Mouse (Mus musculus) embryonic facial prominence, embryonic 12.5 days (tissue): ENCODE measurements around the gene Gipc3. TPM values are rescaled to one million over a fixed set of nuclear protein-coding genes. Genes with fewer than 3 reads are reported as not detected.

Experiments
- ATAC-seq: fragments of 200-750 bp; cut with Nextera tagmentation; 2 replicates; pipeline ENCODE4 v1.8.0; 2017; ENCODE audit not compliant: insufficient number of reproducible peaks, insufficient read depth, low FRiP score, low TSS enrichment
- H3K27ac ChIP-seq: fragments of 300-500 bp; sonication (generic); 2 replicates; pipeline ENCODE4 v1.5.1; 2016; ENCODE audit warnings: mild to moderate bottlenecking
- H3K27me3 ChIP-seq: fragments of 300-500 bp; sonication (generic); 2 replicates; pipeline ENCODE4 v1.6.1; 2016; ENCODE audit warnings: mild to moderate bottlenecking, moderate library complexity
- H3K36me3 ChIP-seq: fragments of 300-500 bp; sonication (generic); 2 replicates; pipeline ENCODE4 v1.6.1; 2016; ENCODE audit warnings: mild to moderate bottlenecking
- H3K4me1 ChIP-seq: fragments of 300-500 bp; sonication (generic); 2 replicates; pipeline ENCODE4 v1.6.1; 2016
- H3K4me2 ChIP-seq: fragments of 300-500 bp; sonication (generic); replicated peaks from 2 replicates; pipeline ENCODE4 v1.6.1; 2016; ENCODE audit warnings: mild to moderate bottlenecking, moderate library complexity
- H3K4me3 ChIP-seq: fragments of 300-500 bp; sonication (generic); 2 replicates; pipeline ENCODE4 v1.5.1; 2016; ENCODE audit warnings: mild to moderate bottlenecking
- H3K9ac ChIP-seq: fragments of 300-500 bp; sonication (generic); 2 replicates; pipeline ENCODE4 v1.6.1; 2016; ENCODE audit warnings: mild to moderate bottlenecking, moderate library complexity
- H3K9me3 ChIP-seq: fragments of 300-500 bp; sonication (generic); 2 replicates; pipeline ENCODE4 v1.6.1; 2016; ENCODE audit warnings: mild to moderate bottlenecking, moderate library complexity
- WGBS: fragments of 180-500 bp; shearing (Covaris S2); methylation state at CpG from one replicate; pipeline ENCODE4 v1.1.7; 2016; 5-methylcytosine and 5-hydroxymethylcytosine counted together
- polyA plus RNA-seq: library from polyadenylated mRNA; unstranded; fragments of >200 nt; fragmentation: Nextera tagmentation; extraction: Ambion mirVana; gene quantifications from 2 replicates; pipeline ENCODE4 v1.2.1, GENCODE M21; 2016

The Gipc3 gene
- polyA plus RNA-seq, 1 experiment from 2014 or later = not detected

- no peak overlapping the region for H3K27ac ChIP-seq
- H3K36me3 ChIP-seq = peaks cover 55% of the 10 kb centered on the region
- H3K4me1 ChIP-seq = peaks cover 22% of the 10 kb centered on the region
Measured at GRCm38 (mm10) chr10:81326858-81327257, 16.2 kb downstream of the Gipc3 start.

GRCm38 (mm10) chr10:81325781-81326180, 17.3 kb downstream of the Gipc3 start:
- H3K27ac ChIP-seq = peak overlapping the region; percentile 30; the same call in 1 of the 2 replicates
- WGBS = 94% methylated on average over 18 of the region's 18 CpGs

More at GRCm38 (mm10) chr10:81326858-81327257, 16.2 kb downstream of the Gipc3 start:
- Histone ChIP-seq H3K4me3 (no peak overlapping the region), H3K9ac (peak overlapping the region; percentile 12; the same call in 1 of the 2 replicates), H3K9me3 (no peaks in the 10 kb centered on the region), H3K4me2 (no peak overlapping the region), H3K27me3 (peaks cover 5% of the 10 kb centered on the region; the same call in 1 of the 2 replicates)
- no peak for ATAC-seq
- WGBS = 75% methylated on average over 6 of the region's 6 CpGs

GRCm38 (mm10) chr10:81325176-81325575, 17.9 kb downstream of the Gipc3 start:
- WGBS = 93% methylated on average over 21 of the region's 21 CpGs
- no peak for ATAC-seq
- Histone ChIP-seq H3K4me2 (no peak overlapping the region), H3K9me3 (no peaks in the 10 kb centered on the region), H3K4me3 (no peak overlapping the region), H3K36me3 (peaks cover 55% of the 10 kb centered on the region), H3K4me1 (peaks cover 25% of the 10 kb centered on the region), H3K27me3 (no peaks in the 10 kb centered on the region), H3K27ac (no peak overlapping the region), H3K9ac (no peak overlapping the region)

More at GRCm38 (mm10) chr10:81325781-81326180, 17.3 kb downstream of the Gipc3 start:
- no peaks in the 10 kb centered on the region for H3K27me3 ChIP-seq
- H3K9me3 ChIP-seq = no peaks in the 10 kb centered on the region
- peaks cover 25% of the 10 kb centered on the region for H3K4me1 ChIP-seq
- no peak overlapping the region for H3K4me2 ChIP-seq
- no peak overlapping the region for H3K9ac ChIP-seq
- ATAC-seq = no peak
- no peak overlapping the region for H3K4me3 ChIP-seq
- H3K36me3 ChIP-seq = peaks cover 55% of the 10 kb centered on the region

- Histone ChIP-seq H3K27ac (no peak overlapping the region), H3K9me3 (no peaks in the 10 kb centered on the region), H3K4me2 (no peak overlapping the region), H3K4me1 (peaks cover 26% of the 10 kb centered on the region), H3K9ac (no peak overlapping the region), H3K36me3 (peaks cover 55% of the 10 kb centered on the region), H3K4me3 (no peak overlapping the region), H3K27me3 (no peaks in the 10 kb centered on the region)
- WGBS = 96% methylated on average over 18 of the region's 18 CpGs
- no peak for ATAC-seq
Measured at GRCm38 (mm10) chr10:81323791-81324530, 19.1 kb downstream of the Gipc3 start.

- Histone ChIP-seq H3K4me1 (peaks cover 27% of the 10 kb centered on the region), H3K36me3 (peaks cover 62% of the 10 kb centered on the region)
Measured at GRCm38 (mm10) chr10:81323141-81323775, 19.8 kb downstream of the Gipc3 start.

GRCm38 (mm10) chr10:81322444-81322843, 20.6 kb downstream of the Gipc3 start:
- Histone ChIP-seq H3K9ac (no peak overlapping the region), H3K4me2 (peak overlapping the region; percentile 82), H3K36me3 (peaks cover 67% of the 10 kb centered on the region), H3K9me3 (no peaks in the 10 kb centered on the region), H3K27me3 (no peaks in the 10 kb centered on the region), H3K4me1 (peaks cover 24% of the 10 kb centered on the region), H3K4me3 (0 out of 2 replicates have a peak overlapping the region, but pooled peaks have one; percentile 84), H3K27ac (no peak overlapping the region)
- WGBS = 96% methylated on average over 27 of the region's 27 CpGs
- ATAC-seq = no peak

More at GRCm38 (mm10) chr10:81323141-81323775, 19.8 kb downstream of the Gipc3 start:
- no peak for ATAC-seq
- H3K27ac ChIP-seq = no peak overlapping the region
- no peak overlapping the region for H3K9ac ChIP-seq
- H3K27me3 ChIP-seq = no peaks in the 10 kb centered on the region
- H3K9me3 ChIP-seq = no peaks in the 10 kb centered on the region
- WGBS = 92% methylated on average over 23 of the region's 23 CpGs
- H3K4me2 ChIP-seq = no peak overlapping the region
- H3K4me3 ChIP-seq = no peak overlapping the region

- 4% methylated on average over 20 of the region's 20 CpGs for WGBS
- H3K9ac ChIP-seq = peak overlapping the region; percentile 82
- H3K4me1 ChIP-seq = peaks cover 34% of the 10 kb centered on the region
- peak overlapping the region; percentile 84 for H3K4me3 ChIP-seq
- no peak for ATAC-seq
- peak overlapping the region; percentile 82 for H3K4me2 ChIP-seq
- H3K9me3 ChIP-seq = no peaks in the 10 kb centered on the region
- no peaks in the 10 kb centered on the region for H3K27me3 ChIP-seq
- peak overlapping the region; percentile 71 for H3K27ac ChIP-seq
- peaks cover 59% of the 10 kb centered on the region for H3K36me3 ChIP-seq
Measured at GRCm38 (mm10) chr10:81321436-81321835, 21.6 kb downstream of the Gipc3 start.

GRCm38 (mm10) chr10:81320550-81321347, 22.3 kb downstream of the Gipc3 start, which contains the start of gene Cactin:
Cactin (plus strand) TSS chr10:81321103.
- H3K27ac ChIP-seq = peak within 1 kb of the TSS; percentile 85
- peak; percentile 87 for ATAC-seq
- peak within 1 kb of the TSS; percentile 82 for H3K9ac ChIP-seq
- H3K9me3 ChIP-seq = no peaks in the 10 kb centered on the region
- peak within 1 kb of the TSS; percentile 82 for H3K4me2 ChIP-seq
- WGBS = under 1% methylated on average over 68 of the region's 68 CpGs
- no peaks in the 10 kb centered on the region for H3K27me3 ChIP-seq
- peaks cover 35% of the 10 kb centered on the region for H3K4me1 ChIP-seq
- peak within 1 kb of the TSS; percentile 84 for H3K4me3 ChIP-seq
- peaks cover 58% of the 10 kb centered on the region for H3K36me3 ChIP-seq

- Histone ChIP-seq H3K4me3 (peak overlapping the region; percentile 84), H3K9ac (peak overlapping the region; percentile 54), H3K4me1 (peaks cover 35% of the 10 kb centered on the region), H3K27me3 (no peaks in the 10 kb centered on the region), H3K27ac (peak overlapping the region; percentile 85), H3K9me3 (no peaks in the 10 kb centered on the region), H3K36me3 (peaks cover 58% of the 10 kb centered on the region), H3K4me2 (peak overlapping the region; percentile 61)
- 1% methylated on average over 38 of the region's 38 CpGs for WGBS
- ATAC-seq = peak; percentile 23
Measured at GRCm38 (mm10) chr10:81319741-81320549, 23.1 kb downstream of the Gipc3 start.

- H3K4me3 ChIP-seq = peak overlapping the region; percentile 84
- peak overlapping the region; percentile 61 for H3K4me2 ChIP-seq
- 42% methylated on average over 8 of the region's 8 CpGs for WGBS
- H3K9me3 ChIP-seq = no peaks in the 10 kb centered on the region
- peak overlapping the region; percentile 85 for H3K27ac ChIP-seq
- H3K36me3 ChIP-seq = peaks cover 58% of the 10 kb centered on the region
- no peaks in the 10 kb centered on the region for H3K27me3 ChIP-seq
- no peak for ATAC-seq
- peaks cover 35% of the 10 kb centered on the region for H3K4me1 ChIP-seq
- H3K9ac ChIP-seq = peak overlapping the region; percentile 54
Measured at GRCm38 (mm10) chr10:81319330-81319699, 23.8 kb downstream of the Gipc3 start.
